Mouse (Mus musculus) brain, embryonic 14.5 days (tissue): ENCODE data around the gene Slc22a15. TPM values are rescaled to one million over a fixed set of nuclear protein-coding genes. Genes with fewer than 3 reads are reported as not detected.
A peak's percentile ranks its signal among the peaks of the same experiment; 100 is the strongest.
"Not testable (repeated sequence)": the region's sequence is repeated elsewhere in the genome, so short reads cannot be mapped to it uniquely, and the experiment has no call there.

Experiments used
- DNase-seq: peaks from one replicate; pipeline ENCODE4 v3.0.0-alpha.2; 2011; ENCODE audit warnings: low read depth
- CTCF ChIP-seq: fragments of 200-500 bp; IDR thresholded peaks from 2 replicates; pipeline ENCODE4 v1.5.1; 2012; ENCODE audit warnings: inconsistent platforms, mild to moderate bottlenecking, moderate library complexity, borderline replicate concordance; ENCODE audit not compliant: insufficient read depth, insufficient read length; ENCODE audit errors: extremely low read depth
- POLR2A ChIP-seq: fragments of 200-500 bp; IDR thresholded peaks from 2 replicates; pipeline ENCODE4 v1.6.1; 2012; ENCODE audit warnings: mild to moderate bottlenecking, inconsistent platforms, borderline replicate concordance; ENCODE audit not compliant: poor library complexity, insufficient read depth, insufficient read length, severe bottlenecking; ENCODE audit errors: extremely low read depth
- polyA plus RNA-seq: library from polyadenylated mRNA; depleted of rRNA; stranded (reverse); fragments of >200 nt; gene quantifications from 2 replicates; pipeline ENCODE4 v1.2.3, GENCODE M21; 2012

The Slc22a15 gene
- polyA plus RNA-seq, 1 experiment: 15.9 TPM

DNA sequence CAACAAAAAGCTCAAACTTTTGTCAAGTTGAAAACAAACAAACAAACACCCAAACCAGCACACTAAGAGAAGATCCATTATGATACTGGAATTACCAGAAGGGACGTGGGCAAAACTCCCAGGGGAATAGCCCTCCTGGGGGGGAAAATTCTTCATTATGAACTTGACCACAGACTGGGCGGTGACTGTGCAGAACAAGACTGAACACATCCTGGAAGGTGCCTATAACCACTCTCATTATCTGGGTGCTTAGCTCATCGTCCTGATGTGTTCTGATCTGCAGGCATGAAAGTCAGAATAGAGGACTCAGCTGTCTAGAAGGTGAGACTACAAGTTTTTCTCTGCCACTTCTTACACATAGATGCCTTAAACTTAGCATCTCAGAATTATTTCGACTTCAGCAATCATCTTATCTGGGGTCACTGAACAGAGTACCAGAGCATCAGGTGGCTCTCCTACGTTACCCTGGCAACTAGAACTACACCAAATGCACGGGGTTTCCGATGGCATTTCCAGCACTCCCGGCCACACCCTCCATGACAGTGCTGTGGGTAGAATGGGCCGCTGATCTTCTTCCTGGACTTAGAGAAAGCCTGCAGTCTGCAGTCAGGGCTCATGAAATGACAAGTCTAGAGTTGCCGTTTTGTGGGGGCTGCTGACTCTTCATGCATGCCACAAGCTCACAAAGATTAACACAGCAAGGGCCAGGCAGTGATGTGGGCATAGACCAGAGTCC is 94.2 kb downstream of the Slc22a15 start:
- no peak for TF ChIP-seq CTCF
- no peak for TF ChIP-seq POLR2A
- DNase-seq: no peak

DNA sequence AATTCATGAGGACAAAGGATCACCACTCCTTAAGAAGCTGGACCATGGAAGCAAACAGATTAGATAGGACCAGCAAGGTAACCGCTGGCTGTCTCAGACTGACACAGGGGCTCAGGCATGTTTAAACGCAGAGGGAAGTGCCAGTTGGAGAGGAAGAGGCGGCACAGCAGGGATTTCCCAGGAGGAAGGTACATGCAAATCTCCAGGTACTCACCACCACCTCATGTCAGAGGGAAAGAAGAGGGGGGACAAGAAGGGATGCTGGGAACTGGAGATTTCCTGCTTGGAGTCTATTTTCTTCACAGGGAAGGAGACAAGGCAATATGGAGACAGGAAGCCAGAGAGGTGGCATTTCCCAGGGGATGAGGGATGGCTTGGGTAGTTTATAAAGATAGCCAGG is 95.7 kb downstream of the Slc22a15 start:
- TF ChIP-seq POLR2A (no peak), CTCF (no peak)
- no peak for DNase-seq

DNA sequence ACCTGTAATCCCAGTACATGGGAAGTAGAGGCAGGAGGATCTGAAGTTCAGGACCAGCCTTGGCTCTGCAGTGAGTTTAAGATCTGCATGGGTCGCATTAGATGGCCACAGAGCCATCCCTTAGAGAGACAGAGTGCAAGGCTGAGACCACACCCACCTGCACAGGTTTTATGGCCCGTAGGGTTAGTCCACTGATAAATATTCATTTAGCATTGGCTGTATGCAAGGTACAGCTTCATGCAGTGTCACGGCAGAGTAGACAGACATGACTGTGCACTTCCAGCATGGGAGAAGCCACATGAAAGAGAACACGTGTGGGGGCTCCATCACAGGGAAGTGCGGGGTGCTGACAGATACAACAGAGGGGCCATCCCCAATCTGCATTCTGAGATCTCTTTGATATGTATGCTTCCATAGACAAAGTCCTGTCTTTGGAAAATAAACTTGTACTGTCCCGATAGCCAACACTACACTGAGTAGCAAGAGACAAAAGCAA is 97.0 kb downstream of the Slc22a15 start:
- no peak for DNase-seq
- no peak for TF ChIP-seq POLR2A
- TF ChIP-seq CTCF: no peak

DNA sequence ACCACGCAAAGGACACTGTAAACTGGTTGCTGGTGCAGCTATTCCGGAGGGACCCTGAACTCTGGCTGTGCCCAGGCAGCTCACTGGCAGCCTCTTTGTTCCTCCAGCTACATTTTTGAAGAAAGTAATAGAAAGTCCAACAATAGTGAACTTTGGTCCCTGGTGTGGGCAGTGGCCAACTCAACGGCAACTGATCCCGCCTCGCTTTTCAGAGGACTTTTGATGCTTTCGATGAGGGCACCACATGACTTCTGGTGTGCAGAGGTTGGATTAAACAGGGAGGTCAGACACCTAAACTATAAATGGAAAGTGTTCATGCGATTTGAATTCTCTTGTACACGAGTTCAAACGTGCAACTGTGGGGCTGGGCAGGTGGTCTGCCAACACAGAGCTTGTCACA is 99.9 kb downstream of the Slc22a15 start:
- no peak for DNase-seq
- TF ChIP-seq CTCF (no peak), POLR2A (no peak)

GRCm38 (mm10) chr3:101822052-101822451 is 102.2 kb downstream of the Slc22a15 start:
- TF ChIP-seq POLR2A (no peak), CTCF (peak; percentile 44; the same call in 1 of the 2 replicates)
- no peak for DNase-seq

- DNase-seq: not testable (repeated sequence)
Observed at GRCm38 (mm10) chr3:101820708-101821107, 103.5 kb downstream of the Slc22a15 start.

GRCm38 (mm10) chr3:101816006-101816405 is 108.2 kb downstream of the Slc22a15 start:
- no peak for TF ChIP-seq CTCF
- TF ChIP-seq POLR2A: no peak
- no peak for DNase-seq

GRCm38 (mm10) chr3:101814790-101815189 is 109.5 kb downstream of the Slc22a15 start:
- DNase-seq: no peak
- TF ChIP-seq POLR2A: no peak
- TF ChIP-seq CTCF: no peak

- TF ChIP-seq CTCF (peak; percentile 92), POLR2A (no peak)
- peak; percentile 86 for DNase-seq
Observed at GRCm38 (mm10) chr3:101812341-101812962, 111.8 kb downstream of the Slc22a15 start.

DNA sequence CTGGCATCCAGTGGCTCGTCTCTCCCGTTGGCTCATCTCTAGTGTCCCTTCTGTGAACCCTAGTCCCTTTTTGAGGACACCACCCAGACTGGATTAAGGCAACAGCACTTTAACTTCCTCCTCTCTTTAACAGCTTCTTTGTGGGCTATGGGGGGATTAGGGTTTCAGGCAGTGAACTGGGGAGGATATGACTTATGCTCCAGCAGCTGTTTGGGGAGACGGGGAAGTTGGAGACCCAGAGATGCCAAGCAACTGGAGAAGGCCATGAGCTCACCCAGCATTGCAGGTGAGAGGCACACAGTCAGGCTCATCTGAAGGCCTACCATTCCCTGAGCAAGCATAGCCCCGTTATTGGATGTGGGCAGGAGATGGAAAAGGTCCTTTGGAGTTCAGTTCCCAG is 112.3 kb downstream of the Slc22a15 start:
- DNase-seq: no peak
- TF ChIP-seq POLR2A (no peak), CTCF (no peak)

- TF ChIP-seq CTCF: no peak
- TF ChIP-seq POLR2A: no peak
- DNase-seq: no peak
Observed at GRCm38 (mm10) chr3:101807646-101808045, 116.6 kb downstream of the Slc22a15 start.

GRCm38 (mm10) chr3:101806941-101807340 is 117.3 kb downstream of the Slc22a15 start:
- peak; percentile 90 for DNase-seq
- TF ChIP-seq POLR2A (no peak), CTCF (no peak)
